ENCODE assay signal across 21 mouse cellular contexts in the genomic region with DNA sequence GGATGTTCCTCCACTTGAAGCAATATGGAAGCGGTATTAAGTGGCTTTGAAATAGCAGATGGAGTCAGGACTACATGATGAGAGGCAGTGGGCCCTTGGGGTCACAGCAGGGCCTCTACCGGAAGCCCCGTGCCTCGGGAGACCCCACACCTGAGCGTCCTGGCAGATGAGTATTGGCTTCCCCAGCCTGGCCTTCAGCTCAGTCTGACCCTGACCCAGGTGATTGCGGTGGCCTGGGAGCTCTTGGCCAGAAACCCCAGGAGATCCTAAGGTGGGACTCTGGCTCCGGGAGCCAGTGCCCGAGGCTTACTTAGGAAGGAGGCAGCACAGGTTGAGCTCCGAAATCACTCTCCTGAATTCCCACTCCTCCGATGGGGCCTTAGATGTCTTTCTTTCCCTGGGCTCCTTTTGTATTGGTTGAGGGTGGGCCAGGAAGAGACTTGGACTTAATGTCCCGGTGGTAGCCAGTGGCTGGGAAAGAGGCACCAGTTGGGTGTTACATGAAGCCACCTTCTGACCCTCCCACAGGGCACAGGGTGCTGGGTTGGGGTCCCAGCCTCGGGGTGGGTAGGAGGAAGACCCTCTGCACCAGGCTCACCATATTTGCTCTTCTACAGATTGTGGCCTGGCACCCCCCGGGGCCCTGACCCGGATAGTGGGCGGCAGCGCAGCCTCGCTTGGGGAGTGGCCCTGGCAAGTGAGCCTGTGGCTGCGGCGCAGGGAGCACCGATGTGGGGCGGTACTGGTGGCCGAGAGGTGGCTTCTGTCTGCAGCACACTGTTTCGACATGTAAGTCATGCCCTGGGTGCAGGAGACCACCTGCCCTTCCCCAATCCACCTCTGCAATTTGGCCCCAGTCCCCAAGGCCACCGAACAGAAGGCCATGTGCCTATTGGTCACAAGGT. TPM values are rescaled to one million over a fixed set of nuclear protein-coding genes. Genes with fewer than 3 reads are reported as not detected.
DNase-seq lines count a peak whose midpoint lies in the region; TF ChIP-seq lines count a peak whose summit lies in the region.
"Had no signal": no experiment of that assay in that cellular context is flagged by ENCODE, and none has a peak within 500 bp of the region (broad histone marks: within the 10 kb centered on the region; RNA-seq: fewer than 3 reads in every experiment).

No protein-coding gene starts in this region.

- peaks cover 34% of the 10 kb centered on the region for H3K4me1 ChIP-seq in heart, embryonic 10.5 days
- H3K4me1 ChIP-seq in testis, adult 2 months (ENCODE audit: control insufficient read depth, insufficient read depth, low read length), result peaks cover 34% of the 10 kb centered on the region

- DNase-seq in adrenal gland, postnatal 14 days, result peak; percentile 41
- no peak for DNase-seq in adrenal gland, adult 8-10 months
- peak; percentile 92 for DNase-seq in heart, adult 11 months
- DNase-seq in heart, embryonic 10.5 days (ENCODE audit: low spot score), result no peak
- no peak for DNase-seq in testis, postnatal 10 days (ENCODE audit: low spot score)
- no peak for DNase-seq in embryo, embryonic 11 days
- no peak for DNase-seq in lung, postnatal 4 days
- DNase-seq: cerebellum, adult 18-20 months; gastrocnemius, postnatal 36 days; kidney, postnatal 4 days; thymus, adult 2 months had no signal

- WGBS in heart, embryonic 10.5 days, result 60% methylated on average over 24 of the region's 24 CpGs

- no peak for TF ChIP-seq POLR2A in testis, adult 2 months (IDR thresholded peaks at IDR 0.05; ENCODE audit: control insufficient read depth, low read depth, low read length)

- no peak overlapping the region for H3K27ac ChIP-seq in heart, embryonic 10.5 days
- no peak overlapping the region for H3K27ac ChIP-seq in testis, adult 2 months (ENCODE audit: control insufficient read depth, insufficient read depth, low read depth, low read length)
- H3K27ac ChIP-seq: hindbrain, postnatal 0 days; kidney, embryonic 15.5 days; midbrain, embryonic 12.5 days; stomach, embryonic 15.5 days had no signal

- H3K4me3 ChIP-seq in heart, embryonic 10.5 days, result no peak overlapping the region
- peak overlapping the region; percentile 82 for H3K4me3 ChIP-seq in testis, adult 2 months (ENCODE audit: control insufficient read depth, low read depth, low read length)
- H3K4me3 ChIP-seq: midbrain, embryonic 12.5 days; stomach, embryonic 15.5 days had no signal

- H3K36me3 ChIP-seq in heart, embryonic 10.5 days, result peaks cover 16% of the 10 kb centered on the region
- H3K36me3 ChIP-seq in testis, adult 2 months (ENCODE audit: control insufficient read depth, insufficient read depth, low read length), result no peaks in the 10 kb centered on the region

- peaks cover 13% of the 10 kb centered on the region for H3K27me3 ChIP-seq in heart, embryonic 10.5 days (ENCODE audit: insufficient read depth, poor library complexity, severe bottlenecking)
- H3K27me3 ChIP-seq in testis, adult 2 months (ENCODE audit: control insufficient read depth, insufficient read depth, low read length), result no peaks in the 10 kb centered on the region
- H3K27me3 ChIP-seq: kidney, embryonic 15.5 days; Patski; stomach, embryonic 15.5 days had no signal

- TF ChIP-seq CTCF in testis, adult 2 months (IDR thresholded peaks at IDR 0.05; ENCODE audit: control insufficient read depth, insufficient read depth, insufficient replicate concordance, low read depth, low read length), result no peak

- 0 out of 2 replicates have a peak, but pooled peaks cover 6% of the 10 kb centered on the region for H3K9me3 ChIP-seq in heart, embryonic 10.5 days
- H3K9me3 ChIP-seq: kidney, embryonic 15.5 days; midbrain, embryonic 12.5 days; stomach, embryonic 15.5 days had no signal

RNA-seq across cellular contexts. Expression of a gene that starts 3.9 kb away (rescaled TPM):
- 252 and 257 TPM in 2 replicates for total RNA-seq in adrenal gland, postnatal 14 days (2021)
- total RNA-seq in adrenal gland, adult 8-10 months (2022), result 100 to 1,000 TPM; 154 to 235 (median 185) TPM
- polyA plus RNA-seq in heart, embryonic 10.5 days (2016; fragmentation: Nextera tagmentation; extraction: Ambion mirVana), result 348 and 363 TPM in 2 replicates
- polyA plus RNA-seq in testis, adult 2 months (2012; rRNA removed), result 76.7 and 104 TPM in 2 replicates

RNA-seq across cellular contexts. Expression of a gene that starts 21.2 kb away (rescaled TPM):
- total RNA-seq in adrenal gland, postnatal 14 days (2021), result 14.9 and 15.8 TPM in 2 replicates
- total RNA-seq in adrenal gland, adult 8-10 months (2022), result 10 to 100 TPM; 10.0 to 17.2 (median 15.2) TPM
- 39.7 and 47.3 TPM in 2 replicates for polyA plus RNA-seq in heart, embryonic 10.5 days (2016; fragmentation: Nextera tagmentation; extraction: Ambion mirVana)
- polyA plus RNA-seq in testis, adult 2 months (2012; rRNA removed), result 177 TPM in 2 replicates

RNA-seq across cellular contexts. Expression of a gene that starts 25.2 kb away (rescaled TPM):
- 0.11 TPM in 1 of 2 replicates, not detected in the other for total RNA-seq in adrenal gland, postnatal 14 days (2021)
- total RNA-seq in adrenal gland, adult 8-10 months (2022), result under 1 TPM in 1 of 4 experiments, not detected in 3; 0.18 TPM
- not detected in 2 replicates for polyA plus RNA-seq in heart, embryonic 10.5 days (2016; fragmentation: Nextera tagmentation; extraction: Ambion mirVana)
- 2.0 and 2.7 TPM in 2 replicates for polyA plus RNA-seq in testis, adult 2 months (2012; rRNA removed)
- total RNA-seq: gastrocnemius, postnatal 36 days; heart, adult 8-10 months; neutrophil, adult 5-6 weeks had no signal
- polyA plus RNA-seq: heart, postnatal 0 days; kidney, embryonic 15.5 days; lung, postnatal 0 days; stomach, embryonic 15.5 days had no signal

RNA-seq across cellular contexts. Expression of a gene that starts 33.0 kb away (rescaled TPM):
- 29.8 and 91.3 TPM in 2 replicates for total RNA-seq in adrenal gland, postnatal 14 days (2021)
- total RNA-seq in adrenal gland, adult 8-10 months (2022), result 100 to 1,000 TPM in 1 of 4 experiments, 10 to 100 TPM in 3; 17.5 to 112 (median 73.6) TPM
- 17.1 and 20.1 TPM in 2 replicates for polyA plus RNA-seq in heart, embryonic 10.5 days (2016; fragmentation: Nextera tagmentation; extraction: Ambion mirVana)
- 7.8 and 9.1 TPM in 2 replicates for polyA plus RNA-seq in testis, adult 2 months (2012; rRNA removed)

RNA-seq across cellular contexts. Expression of a gene that starts 41.8 kb away (rescaled TPM):
- total RNA-seq in adrenal gland, postnatal 14 days (2021), result 30.5 and 33.0 TPM in 2 replicates
- 10 to 100 TPM; 28.1 to 45.3 (median 36.1) TPM for total RNA-seq in adrenal gland, adult 8-10 months (2022)
- 32.1 and 34.6 TPM in 2 replicates for polyA plus RNA-seq in heart, embryonic 10.5 days (2016; fragmentation: Nextera tagmentation; extraction: Ambion mirVana)
- 169 and 173 TPM in 2 replicates for polyA plus RNA-seq in testis, adult 2 months (2012; rRNA removed)

Comparison
In these comparisons a context has a peak if more than half of its experiments do, and no peak if none do; other contexts are left out.
1. DNase-seq: peak in adrenal gland, postnatal 14 days (single experiment) and heart, adult 11 months (single experiment); none in adrenal gland, adult 8-10 months (single experiment), heart, embryonic 10.5 days (single experiment), testis, postnatal 10 days (single experiment), embryo, embryonic 11 days (single experiment) and lung, postnatal 4 days (0 of 2).